Mouse (Mus musculus) lung, embryonic 15.5 days (tissue): ENCODE results near the gene Mpped2. TPM values are rescaled to one million over a fixed set of nuclear protein-coding genes. Genes with fewer than 3 reads are reported as not detected.
A peak's percentile ranks its signal among the peaks of the same experiment; 100 is the strongest.

Experiments
- ATAC-seq: fragments of 200-750 bp; cut with Nextera tagmentation; 2 replicates; pipeline ENCODE4 v1.8.0; 2017; ENCODE audit warnings: moderate number of reproducible peaks, borderline replicate concordance; ENCODE audit not compliant: low FRiP score, low TSS enrichment; ENCODE audit errors: extremely low read depth
- H3K27ac ChIP-seq: fragments of 300-500 bp; sonication (generic); 2 replicates; pipeline ENCODE4 v1.5.1; 2015; ENCODE audit warnings: moderate library complexity, mild to moderate bottlenecking, inconsistent platforms
- H3K27me3 ChIP-seq: fragments of 300-500 bp; sonication (generic); 2 replicates; pipeline ENCODE4 v1.6.1; 2015; ENCODE audit warnings: inconsistent platforms
- H3K36me3 ChIP-seq: fragments of 300-500 bp; sonication (generic); 2 replicates; pipeline ENCODE4 v1.6.1; 2015; ENCODE audit warnings: inconsistent platforms
- H3K4me1 ChIP-seq: fragments of 300-500 bp; sonication (generic); 2 replicates; pipeline ENCODE4 v1.6.1; 2015; ENCODE audit warnings: inconsistent platforms
- H3K4me2 ChIP-seq: fragments of 300-500 bp; sonication (generic); 2 replicates; pipeline ENCODE4 v1.6.1; 2015; ENCODE audit warnings: inconsistent platforms, mild to moderate bottlenecking, moderate library complexity
- H3K4me3 ChIP-seq: fragments of 300-500 bp; sonication (generic); 2 replicates; pipeline ENCODE4 v1.5.1; 2015; ENCODE audit warnings: mild to moderate bottlenecking, inconsistent platforms
- H3K9ac ChIP-seq: fragments of 300-500 bp; sonication (generic); 2 replicates; pipeline ENCODE4 v1.6.1; 2015; ENCODE audit warnings: inconsistent platforms
- H3K9me3 ChIP-seq: fragments of 300-500 bp; sonication (generic); 2 replicates; pipeline ENCODE4 v1.6.1; 2016; ENCODE audit warnings: inconsistent platforms
- WGBS: fragments of 180-500 bp; shearing (Covaris S2); methylation state at CpG from one replicate; pipeline ENCODE4 v1.1.7; 2015; 5-methylcytosine and 5-hydroxymethylcytosine counted together
- polyA plus RNA-seq: library from polyadenylated mRNA; unstranded; fragments of >200 nt; fragmentation: Nextera tagmentation; extraction: Ambion mirVana; gene quantifications from 2 replicates; pipeline ENCODE4 v1.2.1, GENCODE M21; 2015

Mpped2 gene
- polyA plus RNA-seq, 1 experiment from 2014 or later = 27.2 TPM

- ATAC-seq = peak; percentile 71
- Histone ChIP-seq H3K4me1 (peaks cover 14% of the 10 kb centered on the region), H3K36me3 (no peaks in the 10 kb centered on the region), H3K4me2 (peak overlapping the region; percentile 34), H3K4me3 (no peak overlapping the region), H3K27me3 (no peaks in the 10 kb centered on the region), H3K9ac (no peak overlapping the region), H3K9me3 (no peaks in the 10 kb centered on the region), H3K27ac (peak overlapping the region; percentile 50; the same call in 1 of the 2 replicates)
- WGBS = 13% methylated on average over 7 of the region's 7 CpGs
Observed at GRCm38 (mm10) chr2:106710862-106711477, 17.9 kb downstream of the Mpped2 start.

GRCm38 (mm10) chr2:106711506-106711905, 18.4 kb downstream of the Mpped2 start:
- Histone ChIP-seq H3K4me1 (peaks cover 14% of the 10 kb centered on the region), H3K9me3 (no peaks in the 10 kb centered on the region), H3K4me2 (peak overlapping the region; percentile 34), H3K27me3 (no peaks in the 10 kb centered on the region), H3K27ac (peak overlapping the region; percentile 50; the same call in 1 of the 2 replicates), H3K9ac (no peak overlapping the region), H3K4me3 (no peak overlapping the region), H3K36me3 (no peaks in the 10 kb centered on the region)
- ATAC-seq = no peak
- WGBS = 36% methylated on average over 6 of the region's 6 CpGs

- H3K4me1 ChIP-seq = peaks cover 14% of the 10 kb centered on the region
- H3K4me3 ChIP-seq = no peak overlapping the region
- H3K36me3 ChIP-seq = no peaks in the 10 kb centered on the region
- H3K27me3 ChIP-seq = no peaks in the 10 kb centered on the region
- WGBS = 17% methylated on average over 4 of the region's 4 CpGs
- H3K4me2 ChIP-seq = no peak overlapping the region
- no peak for ATAC-seq
- no peak overlapping the region for H3K27ac ChIP-seq
- H3K9me3 ChIP-seq = no peaks in the 10 kb centered on the region
- no peak overlapping the region for H3K9ac ChIP-seq
Observed at GRCm38 (mm10) chr2:106713151-106713550, 20.1 kb downstream of the Mpped2 start.

- Histone ChIP-seq H3K9me3 (no peaks in the 10 kb centered on the region), H3K27me3 (no peaks in the 10 kb centered on the region), H3K36me3 (no peaks in the 10 kb centered on the region), H3K4me2 (no peak overlapping the region), H3K4me3 (no peak overlapping the region), H3K4me1 (peaks cover 10% of the 10 kb centered on the region), H3K27ac (no peak overlapping the region), H3K9ac (no peak overlapping the region)
- WGBS = 86% methylated on average over 10 of the region's 10 CpGs
- no peak for ATAC-seq
Observed at GRCm38 (mm10) chr2:106715674-106716364, 22.8 kb downstream of the Mpped2 start.

GRCm38 (mm10) chr2:106716365-106716717, 23.3 kb downstream of the Mpped2 start:
- H3K4me3 ChIP-seq = no peak overlapping the region
- H3K36me3 ChIP-seq = no peaks in the 10 kb centered on the region
- H3K9me3 ChIP-seq = no peaks in the 10 kb centered on the region
- no peak overlapping the region for H3K9ac ChIP-seq
- peaks cover 5% of the 10 kb centered on the region for H3K4me1 ChIP-seq
- H3K4me2 ChIP-seq = no peak overlapping the region
- no peak for ATAC-seq
- 71% methylated on average over 7 of the region's 7 CpGs for WGBS
- H3K27ac ChIP-seq = no peak overlapping the region
- no peaks in the 10 kb centered on the region for H3K27me3 ChIP-seq

GRCm38 (mm10) chr2:106718888-106719287, 25.8 kb downstream of the Mpped2 start:
- Histone ChIP-seq H3K36me3 (no peaks in the 10 kb centered on the region), H3K27me3 (no peaks in the 10 kb centered on the region), H3K4me2 (no peak overlapping the region), H3K9ac (no peak overlapping the region), H3K4me1 (no peaks in the 10 kb centered on the region), H3K9me3 (no peaks in the 10 kb centered on the region), H3K27ac (no peak overlapping the region), H3K4me3 (no peak overlapping the region)
- 80% methylated on average over 5 of the region's 5 CpGs for WGBS
- ATAC-seq = no peak

- no peak overlapping the region for H3K4me2 ChIP-seq
Observed at GRCm38 (mm10) chr2:106719434-106719833, 26.4 kb downstream of the Mpped2 start.

GRCm38 (mm10) chr2:106720644-106721043, 27.6 kb downstream of the Mpped2 start:
- Histone ChIP-seq H3K27me3 (no peaks in the 10 kb centered on the region), H3K9ac (no peak overlapping the region), H3K9me3 (no peaks in the 10 kb centered on the region), H3K27ac (no peak overlapping the region; the same call in 1 of the 2 replicates), H3K4me3 (no peak overlapping the region), H3K4me1 (no peaks in the 10 kb centered on the region), H3K36me3 (no peaks in the 10 kb centered on the region), H3K4me2 (no peak overlapping the region)
- WGBS = 66% methylated on average over 5 of the region's 5 CpGs
- no peak for ATAC-seq

More at GRCm38 (mm10) chr2:106719434-106719833, 26.4 kb downstream of the Mpped2 start:
- no peaks in the 10 kb centered on the region for H3K27me3 ChIP-seq
- H3K27ac ChIP-seq = no peak overlapping the region
- H3K9ac ChIP-seq = no peak overlapping the region
- no peaks in the 10 kb centered on the region for H3K4me1 ChIP-seq
- H3K9me3 ChIP-seq = no peaks in the 10 kb centered on the region
- ATAC-seq = peak; percentile 81; the same call in 1 of the 2 replicates
- H3K36me3 ChIP-seq = no peaks in the 10 kb centered on the region
- no peak overlapping the region for H3K4me3 ChIP-seq
- WGBS = 71% methylated on average over 3 of the region's 3 CpGs

- no peak overlapping the region for H3K4me2 ChIP-seq
- H3K4me3 ChIP-seq = no peak overlapping the region
- H3K9ac ChIP-seq = no peak overlapping the region
- ATAC-seq = no peak
- WGBS = 83% methylated on average over 4 of the region's 4 CpGs
- no peaks in the 10 kb centered on the region for H3K9me3 ChIP-seq
- no peaks in the 10 kb centered on the region for H3K4me1 ChIP-seq
- H3K27ac ChIP-seq = no peak overlapping the region
- no peaks in the 10 kb centered on the region for H3K36me3 ChIP-seq
- H3K27me3 ChIP-seq = no peaks in the 10 kb centered on the region
Observed at GRCm38 (mm10) chr2:106722020-106722419, 29.0 kb downstream of the Mpped2 start.

- H3K9ac ChIP-seq = no peak overlapping the region
- H3K36me3 ChIP-seq = no peaks in the 10 kb centered on the region
- H3K4me2 ChIP-seq = no peak overlapping the region
- H3K9me3 ChIP-seq = no peaks in the 10 kb centered on the region
- no peak overlapping the region for H3K4me3 ChIP-seq
- 37% methylated on average over 6 of the region's 6 CpGs for WGBS
- peak overlapping the region; percentile 44 for H3K27ac ChIP-seq
- peaks cover 41% of the 10 kb centered on the region for H3K4me1 ChIP-seq
- H3K27me3 ChIP-seq = no peaks in the 10 kb centered on the region
- no peak; the same call in 1 of the 2 replicates for ATAC-seq
Observed at GRCm38 (mm10) chr2:106729951-106730564, 37.0 kb downstream of the Mpped2 start.

- Histone ChIP-seq H3K9me3 (no peaks in the 10 kb centered on the region), H3K4me3 (no peak overlapping the region), H3K9ac (no peak overlapping the region), H3K4me2 (no peak overlapping the region), H3K36me3 (no peaks in the 10 kb centered on the region), H3K27me3 (no peaks in the 10 kb centered on the region), H3K27ac (peak overlapping the region; percentile 44), H3K4me1 (peaks cover 45% of the 10 kb centered on the region)
- 73% methylated on average over 8 of the region's 8 CpGs for WGBS
- no peak for ATAC-seq
Observed at GRCm38 (mm10) chr2:106730608-106731007, 37.5 kb downstream of the Mpped2 start.

GRCm38 (mm10) chr2:106731478-106731877, 38.4 kb downstream of the Mpped2 start:
- ATAC-seq = no peak
- H3K27ac ChIP-seq = no peak overlapping the region
- H3K4me1 ChIP-seq = peaks cover 45% of the 10 kb centered on the region
- WGBS = 78% methylated on average over 4 of the region's 4 CpGs
- no peak overlapping the region for H3K4me2 ChIP-seq
- no peaks in the 10 kb centered on the region for H3K27me3 ChIP-seq
- H3K4me3 ChIP-seq = no peak overlapping the region
- no peaks in the 10 kb centered on the region for H3K36me3 ChIP-seq
- no peaks in the 10 kb centered on the region for H3K9me3 ChIP-seq
- H3K9ac ChIP-seq = no peak overlapping the region
